Mouse (Mus musculus) limb, embryonic 10.5 days (tissue): ENCODE results near the gene Klhl36. TPM values are rescaled to one million over a fixed set of nuclear protein-coding genes. Genes with fewer than 3 reads are reported as not detected.

Experiments used
- DNase-seq: peaks from one replicate; pipeline ENCODE4 v3.0.0-alpha.2; 2017; ENCODE audit warnings: low spot score
- H3K27ac ChIP-seq: fragments of 300-500 bp; sonication (generic); 2 replicates; pipeline ENCODE4 v1.5.1; 2016; ENCODE audit warnings: mild to moderate bottlenecking
- H3K27me3 ChIP-seq: fragments of 300-500 bp; sonication (generic); 2 replicates; pipeline ENCODE4 v1.6.1; 2016; ENCODE audit warnings: low read depth, mild to moderate bottlenecking; ENCODE audit not compliant: poor library complexity, severe bottlenecking
- H3K36me3 ChIP-seq: fragments of 300-500 bp; sonication (generic); 2 replicates; pipeline ENCODE4 v1.6.1; 2016; ENCODE audit warnings: mild to moderate bottlenecking, moderate library complexity
- H3K4me1 ChIP-seq: fragments of 300-500 bp; sonication (generic); 2 replicates; pipeline ENCODE4 v1.6.1; 2016
- H3K4me3 ChIP-seq: fragments of 300-500 bp; sonication (generic); 2 replicates; pipeline ENCODE4 v1.5.1; 2016; ENCODE audit warnings: mild to moderate bottlenecking, moderate library complexity
- H3K9me3 ChIP-seq: fragments of 300-500 bp; sonication (generic); replicated peaks from 2 replicates; pipeline ENCODE4 v1.6.1; 2016; ENCODE audit warnings: mild to moderate bottlenecking
- WGBS: fragments of 180-500 bp; shearing (Covaris S2); methylation state at CpG from one replicate; pipeline ENCODE4 v1.1.7; 2016; 5-methylcytosine and 5-hydroxymethylcytosine counted together
- polyA plus RNA-seq: library from polyadenylated mRNA; unstranded; fragments of >200 nt; fragmentation: Nextera tagmentation; extraction: Ambion mirVana; gene quantifications from 2 replicates; pipeline ENCODE4 v1.2.1, GENCODE M21; 2016

The Klhl36 gene
- 7.2 and 7.9 TPM in 2 replicates for polyA plus RNA-seq

DNA sequence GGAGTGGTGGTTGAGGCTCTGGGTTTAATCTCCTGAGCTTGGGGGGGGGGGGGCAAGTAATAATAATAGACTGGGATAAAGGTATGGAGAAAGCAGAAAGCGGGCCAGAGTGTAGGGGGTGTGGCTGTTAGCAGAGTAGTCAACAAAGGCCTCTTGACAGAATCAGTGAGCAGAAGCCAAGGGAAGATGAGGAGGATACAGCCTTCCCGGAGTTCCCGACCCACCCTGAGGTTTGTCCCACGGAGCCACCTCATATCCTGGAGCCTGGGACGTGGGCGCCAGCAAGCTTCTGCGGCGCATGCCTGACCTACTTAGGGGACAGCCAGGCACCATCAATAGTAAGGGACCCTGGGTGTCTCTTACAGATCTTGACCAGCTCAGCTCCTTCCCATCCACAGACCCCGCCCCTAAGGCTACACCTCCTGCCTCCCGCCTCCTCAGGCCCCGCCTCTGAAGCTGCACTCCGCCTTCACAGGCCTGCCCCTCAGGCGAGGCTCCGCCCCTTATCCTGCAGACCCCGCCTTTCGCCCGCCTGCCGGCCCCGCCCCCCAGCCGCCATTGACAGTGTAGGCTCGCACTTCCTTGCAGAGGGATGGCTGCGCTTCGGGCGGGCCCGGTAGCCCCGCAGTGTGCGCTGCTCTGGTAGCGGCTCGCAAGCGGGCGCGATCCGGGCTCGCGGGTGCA lies at the start of gene Klhl36:
Klhl36 (plus strand) TSS at position 561 of the 684 bp plus-strand sequence.
- no peaks in the 10 kb centered on the region for H3K36me3 ChIP-seq
- WGBS = 2% methylated on average over 35 of the region's 35 CpGs
- peak; percentile 98 for DNase-seq
- H3K27me3 ChIP-seq = peaks cover 42% of the 10 kb centered on the region
- H3K4me1 ChIP-seq = peaks cover 32% of the 10 kb centered on the region
- H3K27ac ChIP-seq = peak within 1 kb of the TSS; percentile 81
- peak within 1 kb of the TSS; percentile 68 for H3K4me3 ChIP-seq
- H3K9me3 ChIP-seq = no peaks in the 10 kb centered on the region

DNA sequence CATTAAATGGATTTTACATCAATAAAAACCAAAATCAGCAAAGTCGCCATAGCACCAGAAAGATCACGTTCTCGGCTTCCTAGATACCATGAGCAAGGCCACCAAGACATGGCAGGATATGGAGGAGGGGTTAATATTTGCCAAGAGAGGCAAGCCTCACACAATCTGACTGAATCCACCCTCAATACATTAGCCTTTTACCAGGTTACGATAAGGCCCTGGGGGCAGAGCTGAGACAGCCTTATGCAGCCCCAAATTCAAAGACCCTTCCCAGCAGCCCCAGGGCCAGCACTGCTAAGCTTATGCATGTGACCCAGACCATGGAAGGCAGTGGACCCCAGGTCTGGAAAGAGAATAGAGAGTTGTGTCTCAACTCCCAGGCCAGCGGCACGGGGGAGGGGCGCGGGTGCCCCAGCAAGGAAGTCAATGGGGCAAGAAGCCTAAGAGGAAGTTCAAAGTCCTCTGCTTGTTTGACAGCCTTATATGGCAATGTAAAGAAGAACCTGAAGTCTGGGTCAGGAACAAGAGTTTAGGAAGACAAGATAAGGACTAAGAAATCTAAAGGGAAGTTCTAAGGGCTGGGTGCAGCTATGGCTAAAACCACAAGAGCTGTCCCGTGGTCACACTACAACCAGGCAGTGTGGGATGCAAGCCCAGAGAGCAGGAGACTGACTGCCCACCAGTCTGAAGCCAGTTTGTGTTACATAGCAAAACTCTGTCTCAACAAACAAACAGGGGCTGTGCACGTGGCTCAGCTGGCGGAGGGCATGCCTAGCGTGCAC lies 49.2 kb upstream of the Klhl36 start:
- peaks cover 56% of the 10 kb centered on the region for H3K4me1 ChIP-seq
- peak overlapping the region; percentile 66 for H3K27ac ChIP-seq
- DNase-seq = no peak
- no peaks in the 10 kb centered on the region for H3K9me3 ChIP-seq
- H3K27me3 ChIP-seq = no peaks in the 10 kb centered on the region
- WGBS = 78% methylated on average over 12 of the region's 12 CpGs
- peaks cover 34% of the 10 kb centered on the region for H3K36me3 ChIP-seq
- H3K4me3 ChIP-seq = no peak overlapping the region

GRCm38 (mm10) chr8:119816219-119816618 lies 45.8 kb upstream of the Klhl36 start:
- WGBS = 84% methylated on average over 6 of the region's 6 CpGs
- Histone ChIP-seq H3K4me1 (peaks cover 48% of the 10 kb centered on the region), H3K27ac (peak overlapping the region; percentile 21; the same call in 1 of the 2 replicates), H3K4me3 (no peak overlapping the region), H3K36me3 (peaks cover 33% of the 10 kb centered on the region), H3K27me3 (no peaks in the 10 kb centered on the region), H3K9me3 (no peaks in the 10 kb centered on the region)
- DNase-seq = no peak

DNA sequence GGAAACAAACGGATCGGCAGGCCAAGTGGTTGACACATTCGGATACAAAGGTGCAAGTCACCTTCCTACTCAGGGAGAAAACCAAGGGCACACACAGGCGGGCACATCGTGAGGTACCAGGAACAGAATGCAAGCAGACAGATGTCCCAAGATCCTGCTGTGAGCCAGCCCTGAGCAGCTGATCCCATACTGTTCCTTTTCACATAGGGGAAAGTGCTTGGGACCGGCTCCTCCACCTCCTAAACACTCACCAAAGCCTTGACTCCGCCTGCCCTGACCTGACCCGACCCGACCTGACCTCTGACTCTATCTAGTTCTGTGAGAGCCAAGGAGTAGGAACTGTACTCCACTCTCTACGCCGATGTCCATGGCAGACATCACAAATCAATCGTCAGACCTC lies 44.6 kb upstream of the Klhl36 start:
- Histone ChIP-seq H3K9me3 (no peaks in the 10 kb centered on the region), H3K4me3 (no peak overlapping the region), H3K27me3 (no peaks in the 10 kb centered on the region), H3K36me3 (peaks cover 45% of the 10 kb centered on the region), H3K27ac (no peak overlapping the region), H3K4me1 (peaks cover 39% of the 10 kb centered on the region)
- DNase-seq = no peak
- WGBS = 32% methylated on average over 12 of the region's 12 CpGs

GRCm38 (mm10) chr8:119819316-119819715 lies 42.8 kb upstream of the Klhl36 start:
- peaks cover 25% of the 10 kb centered on the region for H3K4me1 ChIP-seq
- H3K4me3 ChIP-seq = no peak overlapping the region
- no peaks in the 10 kb centered on the region for H3K9me3 ChIP-seq
- WGBS = 87% methylated on average over 7 of the region's 7 CpGs
- H3K27ac ChIP-seq = no peak overlapping the region
- H3K36me3 ChIP-seq = peaks cover 47% of the 10 kb centered on the region
- DNase-seq = no peak
- no peaks in the 10 kb centered on the region for H3K27me3 ChIP-seq

- Histone ChIP-seq H3K36me3 (peaks cover 42% of the 10 kb centered on the region), H3K27me3 (no peaks in the 10 kb centered on the region), H3K4me3 (no peak overlapping the region), H3K4me1 (peaks cover 27% of the 10 kb centered on the region), H3K9me3 (no peaks in the 10 kb centered on the region), H3K27ac (no peak overlapping the region)
- 95% methylated on average over 8 of the region's 8 CpGs for WGBS
- no peak for DNase-seq
Observed at GRCm38 (mm10) chr8:119819976-119820375, 42.1 kb upstream of the Klhl36 start.

- no peaks in the 10 kb centered on the region for H3K27me3 ChIP-seq
- H3K4me3 ChIP-seq = no peak overlapping the region
- peaks cover 25% of the 10 kb centered on the region for H3K4me1 ChIP-seq
- H3K36me3 ChIP-seq = peaks cover 34% of the 10 kb centered on the region
- over 99% methylated on average over 6 of the region's 6 CpGs for WGBS
- no peaks in the 10 kb centered on the region for H3K9me3 ChIP-seq
- no peak overlapping the region for H3K27ac ChIP-seq
- no peak for DNase-seq
Observed at GRCm38 (mm10) chr8:119821691-119822090, 40.4 kb upstream of the Klhl36 start.

DNA sequence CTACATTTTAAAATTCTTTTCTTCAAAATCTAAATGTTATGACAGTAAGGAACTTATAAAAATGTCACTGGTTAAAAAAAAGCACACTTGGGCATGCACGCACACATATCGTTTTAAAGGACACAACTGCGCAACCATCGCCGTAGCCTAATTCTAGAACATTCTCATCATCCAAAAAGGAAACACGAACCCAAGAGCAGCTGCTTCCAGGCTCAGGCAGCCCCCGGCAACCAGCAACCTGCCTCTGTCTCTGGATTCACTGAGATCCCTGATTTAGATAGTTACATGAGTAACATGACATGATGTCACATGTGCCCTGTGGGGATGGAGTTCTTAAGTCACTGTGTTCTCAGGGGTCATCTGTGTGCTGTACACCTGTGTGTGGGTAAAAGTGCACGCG lies 38.8 kb upstream of the Klhl36 start:
- H3K4me3 ChIP-seq = no peak overlapping the region

DNA sequence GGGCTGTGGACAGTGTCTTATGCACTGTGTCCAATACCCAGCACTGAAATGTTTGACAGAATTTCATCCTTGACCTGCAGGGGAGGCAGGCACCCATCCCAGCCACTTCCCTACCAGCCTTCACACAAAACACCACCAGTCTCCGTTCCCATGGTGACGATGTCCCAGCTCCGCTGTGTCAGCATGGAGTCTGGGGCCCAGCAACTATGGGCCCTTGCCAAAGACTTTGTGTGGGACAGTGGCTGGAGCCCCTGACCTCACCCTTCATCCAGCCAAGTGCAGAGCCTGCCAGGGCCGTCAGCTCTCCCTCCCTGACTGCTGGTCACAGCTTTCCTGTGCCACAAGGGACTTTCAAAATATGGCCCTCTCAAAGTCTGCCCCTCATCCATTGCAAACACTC lies 38.0 kb upstream of the Klhl36 start:
- Histone ChIP-seq H3K27me3 (no peaks in the 10 kb centered on the region), H3K27ac (no peak overlapping the region; the same call in 1 of the 2 replicates), H3K4me1 (peaks cover 34% of the 10 kb centered on the region), H3K4me3 (no peak overlapping the region), H3K9me3 (no peaks in the 10 kb centered on the region), H3K36me3 (peaks cover 34% of the 10 kb centered on the region)
- DNase-seq = no peak
- 68% methylated on average over 4 of the region's 4 CpGs for WGBS

More for the DNA sequence above, 38.8 kb upstream of the Klhl36 start:
- peaks cover 27% of the 10 kb centered on the region for H3K4me1 ChIP-seq
- WGBS = 96% methylated on average over 9 of the region's 9 CpGs
- no peaks in the 10 kb centered on the region for H3K9me3 ChIP-seq
- peaks cover 34% of the 10 kb centered on the region for H3K36me3 ChIP-seq
- H3K27ac ChIP-seq = no peak overlapping the region
- no peaks in the 10 kb centered on the region for H3K27me3 ChIP-seq
- no peak for DNase-seq

DNA sequence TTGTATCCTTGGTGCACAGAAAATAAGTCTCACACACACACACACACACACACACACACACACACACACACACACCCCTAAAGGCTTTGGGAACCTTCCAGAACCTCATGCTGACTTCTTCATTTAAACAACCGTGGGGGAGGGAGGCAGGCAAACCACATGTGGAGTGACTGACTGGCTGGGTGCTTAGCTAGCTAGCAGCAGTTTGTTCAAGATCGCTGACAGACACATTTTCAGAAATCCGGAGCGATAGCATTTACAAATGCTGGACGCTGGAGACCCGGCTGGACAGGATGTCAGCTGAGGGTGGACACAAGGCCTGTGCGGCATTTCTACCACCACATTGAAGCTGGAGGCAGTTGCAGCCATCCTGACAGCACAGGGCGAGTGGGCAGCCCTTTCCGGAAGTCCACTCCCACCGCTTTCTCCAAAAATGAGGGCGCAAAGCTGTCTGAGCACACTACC lies 37.2 kb upstream of the Klhl36 start:
- no peaks in the 10 kb centered on the region for H3K9me3 ChIP-seq
- no peak overlapping the region for H3K4me3 ChIP-seq
- H3K27me3 ChIP-seq = no peaks in the 10 kb centered on the region
- H3K36me3 ChIP-seq = peaks cover 27% of the 10 kb centered on the region
- peaks cover 41% of the 10 kb centered on the region for H3K4me1 ChIP-seq
- no peak for DNase-seq
- 86% methylated on average over 11 of the region's 11 CpGs for WGBS
- 0 out of 2 replicates have a peak overlapping the region, but pooled peaks have one; percentile 11 for H3K27ac ChIP-seq

GRCm38 (mm10) chr8:119825950-119826730 lies 35.9 kb upstream of the Klhl36 start:
- H3K27ac ChIP-seq = 0 out of 2 replicates have a peak overlapping the region, but pooled peaks have one; percentile 14
- no peak overlapping the region for H3K4me3 ChIP-seq
- DNase-seq = no peak
- H3K4me1 ChIP-seq = peaks cover 54% of the 10 kb centered on the region
- no peaks in the 10 kb centered on the region for H3K9me3 ChIP-seq
- 86% methylated on average over 19 of the region's 19 CpGs for WGBS
- H3K36me3 ChIP-seq = peaks cover 14% of the 10 kb centered on the region
- H3K27me3 ChIP-seq = no peaks in the 10 kb centered on the region

DNA sequence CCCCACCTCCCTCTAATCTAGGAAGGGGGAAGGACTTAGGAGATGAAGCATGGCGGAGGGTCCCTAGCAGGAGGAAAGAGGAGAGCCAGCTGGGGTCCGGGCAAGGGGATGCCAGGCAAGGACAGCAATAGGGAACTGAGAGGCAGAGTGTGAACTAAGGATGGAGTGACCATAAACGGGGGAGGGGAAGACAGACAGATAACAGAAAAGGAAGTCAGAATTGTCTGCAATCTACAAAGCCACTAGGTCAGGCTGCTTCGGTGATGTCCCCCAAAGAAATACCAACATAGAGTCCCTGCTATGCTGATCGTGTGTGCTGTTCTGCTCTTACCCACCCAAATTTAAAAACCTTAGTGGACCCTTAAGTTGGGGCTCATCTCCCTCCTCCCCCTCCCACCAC lies 35.1 kb upstream of the Klhl36 start:
- no peak overlapping the region for H3K4me3 ChIP-seq
- no peaks in the 10 kb centered on the region for H3K9me3 ChIP-seq
- H3K27me3 ChIP-seq = no peaks in the 10 kb centered on the region
- peaks cover 62% of the 10 kb centered on the region for H3K4me1 ChIP-seq
- no peak for DNase-seq
- WGBS = 66% methylated on average over 5 of the region's 5 CpGs
- no peak overlapping the region for H3K27ac ChIP-seq
- peaks cover 7% of the 10 kb centered on the region for H3K36me3 ChIP-seq
